Mouse (Mus musculus) adipose tissue, adult 10 weeks (tissue): ENCODE results near the gene Lipk. TPM values are rescaled to one million over a fixed set of nuclear protein-coding genes. Genes with fewer than 3 reads are reported as not detected.

Experiments
- polyA plus RNA-seq: library from polyadenylated mRNA; stranded (reverse); fragments of 350-450 nt; fragmentation: Illumina TruSeq; extraction: RNeasy Lipid Tissue Mini Kit (QIAGEN cat#74804); gene quantifications from one replicate; pipeline ENCODE4 v1.2.3, GENCODE M21; 2014; ENCODE audit warnings: low read depth, low replicate concordance

Lipk gene
- 1.8 TPM for polyA plus RNA-seq

DNA sequence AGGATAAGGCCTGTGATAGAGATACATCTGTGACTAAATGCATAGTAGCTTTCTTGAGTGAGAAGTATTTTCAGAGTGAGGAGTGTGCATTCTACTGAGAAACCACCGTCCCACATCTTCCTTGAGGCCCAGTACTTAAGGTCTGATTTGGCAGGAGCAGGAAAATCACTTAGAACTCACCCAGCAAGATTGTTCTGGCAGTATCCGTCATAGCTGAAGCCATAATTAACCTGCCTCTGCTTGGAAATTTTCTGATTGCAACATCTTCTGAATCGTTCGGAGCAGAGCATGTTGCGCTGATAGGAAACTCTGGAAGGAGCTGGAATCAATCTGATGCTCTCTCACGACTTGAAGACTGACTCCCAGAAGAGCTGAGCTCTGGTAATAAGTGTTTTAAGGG lies at the start of gene Lipk:
Gene Lipk, plus strand, starts transcription at position 289 of the 400 bp plus-strand sequence.

DNA sequence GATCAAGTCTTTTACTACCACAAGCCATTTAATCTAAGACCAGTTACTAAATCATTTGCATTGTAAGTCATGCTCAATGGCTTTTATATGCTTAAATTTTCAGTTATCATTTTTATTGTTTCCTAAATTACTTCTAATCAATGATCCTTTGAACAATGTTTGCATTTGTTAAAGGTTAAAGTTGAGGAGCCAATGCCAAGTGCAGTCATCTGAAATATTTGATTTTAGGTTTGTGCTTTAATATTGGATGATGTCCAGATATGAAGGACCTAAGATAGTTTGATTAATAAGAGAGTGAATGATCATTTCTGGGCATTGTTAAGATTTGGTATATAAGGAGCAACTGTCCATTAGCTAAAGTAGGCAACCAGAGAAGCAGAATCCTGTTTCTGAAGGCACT lies 47.2 kb upstream of the Lipk start, which contains the start of gene Lipf:
Gene Lipf, plus strand, starts transcription at position 301 of the 400 bp plus-strand sequence.

DNA sequence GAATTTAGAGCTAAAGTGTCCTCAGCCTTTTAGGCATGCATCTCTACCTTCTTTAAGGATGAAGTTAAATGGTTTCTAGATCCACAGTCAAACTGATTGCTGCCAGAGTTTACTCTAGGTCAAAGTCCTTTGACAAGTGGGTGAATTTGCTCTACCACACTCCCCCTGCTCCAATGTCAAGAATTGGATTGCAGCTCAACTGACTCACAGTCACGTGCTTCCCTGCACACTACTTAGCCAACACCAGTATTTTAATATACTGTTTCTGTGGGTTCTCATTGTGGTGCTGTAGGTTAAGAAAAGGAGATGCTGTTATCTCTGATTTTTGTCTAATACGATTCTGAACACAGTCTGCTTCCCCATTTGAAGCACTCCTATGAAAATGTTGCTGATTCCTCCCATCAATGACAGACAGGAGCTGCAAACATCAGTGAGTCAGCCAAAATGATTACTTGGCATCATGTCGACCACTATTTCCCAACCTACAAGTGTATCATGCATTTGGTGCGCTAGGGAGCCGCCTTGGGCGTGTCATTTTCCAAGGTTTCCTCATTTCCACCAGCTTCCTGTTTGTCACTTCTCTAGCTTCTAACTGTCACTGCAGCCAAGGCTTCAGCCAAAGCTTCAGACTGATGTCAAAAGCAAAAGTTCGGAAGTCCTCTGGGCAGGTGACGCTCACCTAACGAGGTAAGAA lies 58.8 kb downstream of the Lipk start, which contains the start of gene Lipn:
Gene Lipn, plus strand, starts transcription at position 580 of the 694 bp plus-strand sequence.

Other genes starting within 250 kb of the Lipk start
- 18.8 TPM for gene Lipo3, start 246.3 kb upstream of the Lipk start, polyA plus RNA-seq
- gene Lipo1, start 220.8 kb upstream of the Lipk start, polyA plus RNA-seq, result not detected
- 2.0 TPM for gene Lipf, start 47.1 kb upstream of the Lipk start, polyA plus RNA-seq
- gene Lipn, start 59.1 kb downstream of the Lipk start, polyA plus RNA-seq, result not detected
- not detected for gene Lipm, start 92.6 kb downstream of the Lipk start, polyA plus RNA-seq
- gene Ankrd22, start 157.8 kb downstream of the Lipk start, polyA plus RNA-seq, result 5.0 TPM
- gene Stambpl1, start 183.9 kb downstream of the Lipk start, polyA plus RNA-seq, result 3.3 TPM
- gene Acta2, start 247.3 kb downstream of the Lipk start, polyA plus RNA-seq, result 450 TPM